Mouse (Mus musculus) megakaryocyte-erythroid progenitor cell, adult 5-6 weeks (primary cell): ENCODE data around the gene Slc7a5. TPM values are rescaled to one million over a fixed set of nuclear protein-coding genes. Genes with fewer than 3 reads are reported as not detected.

ENCODE experiments used
- ATAC-seq: replicated peaks from 2 replicates; pipeline ENCODE4 v1.8.0; 2016; ENCODE audit warnings: mild to moderate bottlenecking, inconsistent platforms; ENCODE audit not compliant: severe bottlenecking, poor library complexity, low FRiP score, low TSS enrichment
- total RNA-seq, 2 experiments: library from RNA; stranded (forward) in 1 of 2; stranded (reverse) in 1 of 2; fragments of 200-1000, 215-1000 nt in 1 of 2; fragments of >200 nt in 1 of 2; fragmentation: Nextera tagmentation in 1 of 2; gene quantifications; 2 replicates each; pipeline ENCODE4 v1.2.3; 2014 to 2017

Gene Slc7a5
- total RNA-seq, 2 experiments from 2014 or later = 43.1 to 90.0 TPM

DNA sequence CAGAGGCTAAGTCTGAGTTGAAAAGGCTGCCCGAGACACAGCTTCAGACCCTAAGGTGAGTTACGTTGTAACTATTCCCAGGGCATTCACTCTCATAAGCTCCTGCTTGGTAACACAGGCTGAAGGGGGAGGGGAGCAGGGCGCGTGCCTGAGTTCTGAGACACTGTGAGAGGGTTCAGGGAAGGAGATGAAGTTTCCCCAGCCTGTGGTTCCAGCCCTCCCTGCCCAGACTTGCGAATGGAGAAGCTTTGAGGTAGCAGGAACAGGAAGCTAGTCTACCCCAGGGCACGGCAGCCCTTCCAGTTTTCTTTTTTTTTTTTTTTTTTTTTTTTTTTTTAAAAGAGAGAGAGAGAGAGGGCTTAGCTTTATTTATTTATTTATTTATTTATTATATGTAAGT, 46.2 kb downstream of the Slc7a5 start:
- no peak for ATAC-seq

DNA sequence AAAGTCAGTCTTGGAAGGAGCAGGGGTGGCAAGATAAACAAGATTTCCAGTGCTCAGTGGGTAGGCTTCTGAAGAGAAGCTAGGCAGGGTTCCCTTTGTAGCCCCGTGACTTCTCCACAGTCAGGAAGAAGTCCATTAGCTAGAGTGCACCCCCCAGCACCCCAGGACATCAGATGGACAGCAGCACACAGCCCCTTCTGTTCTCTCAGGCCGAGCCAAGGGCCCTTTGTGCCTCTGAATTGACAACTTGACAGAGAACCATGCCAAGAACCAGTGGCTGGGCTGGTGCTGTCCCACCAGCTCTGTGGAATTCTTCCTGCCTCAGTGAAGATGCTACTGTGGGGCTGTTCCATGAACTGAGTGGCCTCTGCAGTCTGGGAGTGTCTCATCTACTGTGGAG, 49.7 kb downstream of the Slc7a5 start:
- no peak for ATAC-seq

DNA sequence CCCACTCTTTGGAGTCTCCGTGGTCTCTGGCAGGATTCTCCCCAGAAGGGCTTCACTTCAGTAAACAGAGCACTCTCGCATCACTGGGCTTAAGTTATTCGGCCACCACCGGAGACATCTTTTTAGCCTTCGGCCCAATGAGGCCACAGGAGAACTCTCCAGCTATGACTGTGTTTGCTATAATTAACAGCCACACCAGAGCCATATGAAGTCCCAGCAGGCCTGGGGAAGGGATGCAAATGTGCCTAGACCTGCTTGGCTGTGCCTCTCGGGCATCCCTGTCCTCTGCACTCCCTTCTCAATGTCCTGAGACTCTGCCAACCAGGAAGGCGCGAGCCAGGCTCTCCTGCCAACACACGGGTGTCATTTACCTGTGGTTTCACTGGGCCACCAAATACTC, 50.2 kb downstream of the Slc7a5 start:
- ATAC-seq = no peak

DNA sequence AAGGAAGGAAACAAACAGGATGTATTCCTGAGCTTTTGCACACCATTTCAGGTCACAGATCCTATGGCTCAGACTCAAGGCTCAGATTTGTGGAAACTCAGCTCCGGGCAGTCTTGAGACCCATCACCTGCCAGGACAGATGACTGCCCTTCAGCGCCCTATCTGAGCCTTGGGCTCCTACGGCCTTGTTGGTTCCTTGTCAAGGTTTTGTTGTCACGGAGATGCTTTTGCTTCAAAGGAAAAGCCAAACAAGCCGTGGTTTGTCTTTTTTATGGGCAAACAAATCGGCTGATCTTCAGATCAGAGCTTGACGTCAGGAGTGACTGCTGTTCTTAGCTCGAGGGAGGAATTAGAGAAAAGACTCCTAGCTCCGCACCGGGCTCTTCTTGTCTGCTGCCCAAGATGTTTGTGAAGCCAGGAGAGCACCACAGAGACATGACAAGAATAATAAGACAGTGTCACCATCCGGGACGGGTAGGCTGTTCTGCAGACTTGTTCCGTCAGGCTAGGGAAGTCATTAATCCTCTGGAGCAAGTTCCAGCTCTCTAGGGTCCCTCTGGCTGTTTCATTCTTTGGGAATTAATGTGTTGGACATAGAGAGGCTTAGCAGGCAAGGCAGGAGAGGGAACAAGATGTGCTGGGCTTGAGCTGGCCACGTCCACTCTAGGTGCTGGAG, 51.3 kb downstream of the Slc7a5 start:
- no peak for ATAC-seq

DNA sequence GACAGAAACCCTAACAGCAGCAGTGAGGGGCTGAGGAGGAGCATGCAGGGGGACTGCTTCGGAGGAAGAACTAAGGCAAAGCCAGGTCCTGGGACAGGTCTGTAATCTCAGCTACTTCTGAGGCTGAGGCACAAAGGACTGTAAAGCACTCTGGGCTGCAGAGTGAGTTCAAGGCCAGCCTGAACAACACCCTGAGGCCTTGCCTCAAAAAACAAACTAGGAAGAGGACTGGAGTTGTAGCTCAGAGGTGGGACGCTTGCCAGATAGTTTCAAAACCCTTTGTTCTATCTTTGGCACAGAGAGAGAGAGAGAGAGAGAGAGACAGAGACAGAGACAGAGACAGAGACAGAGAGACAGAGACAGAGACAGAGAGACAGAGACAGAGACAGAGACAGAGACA, 53.9 kb downstream of the Slc7a5 start:
- no peak for ATAC-seq

DNA sequence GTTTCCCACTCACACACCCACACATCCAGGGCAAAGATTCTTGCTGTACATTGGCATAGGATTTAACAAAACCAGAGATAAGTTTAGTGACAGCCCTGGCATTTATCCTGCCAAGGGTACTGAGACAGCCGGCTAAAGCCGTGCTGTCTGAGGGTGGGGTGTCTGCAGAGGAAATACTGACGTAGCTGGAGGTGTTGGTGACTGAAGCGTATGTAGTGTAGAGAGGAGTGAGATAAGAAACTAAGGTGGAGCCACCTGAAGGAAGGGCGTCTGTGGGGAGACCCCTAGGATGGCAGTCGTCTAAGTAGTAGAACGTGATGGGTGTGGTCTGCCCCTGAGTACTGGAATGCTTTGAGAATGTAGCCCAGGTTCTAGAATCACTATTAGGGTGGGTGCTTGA, 55.0 kb downstream of the Slc7a5 start:
- ATAC-seq = no peak

DNA sequence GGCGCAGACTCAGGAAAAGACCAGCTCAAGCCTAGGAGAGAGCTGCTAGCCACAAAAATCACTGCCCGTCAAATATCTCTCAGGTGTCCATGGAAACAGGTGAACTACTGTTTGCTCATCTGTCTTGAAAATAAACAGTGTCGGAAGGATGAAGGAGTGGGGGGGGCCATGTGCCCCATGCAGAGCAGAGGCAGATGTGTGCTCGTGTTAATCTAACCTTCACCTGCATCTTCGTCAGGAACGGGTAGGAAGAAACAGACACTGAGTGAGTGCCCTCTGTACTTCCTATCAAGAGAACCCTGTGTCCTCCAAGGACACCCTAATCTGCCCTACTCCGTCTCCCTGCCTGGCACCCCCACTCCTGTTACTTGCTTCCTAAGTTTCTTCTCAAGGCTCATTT, 55.8 kb downstream of the Slc7a5 start:
- no peak for ATAC-seq

DNA sequence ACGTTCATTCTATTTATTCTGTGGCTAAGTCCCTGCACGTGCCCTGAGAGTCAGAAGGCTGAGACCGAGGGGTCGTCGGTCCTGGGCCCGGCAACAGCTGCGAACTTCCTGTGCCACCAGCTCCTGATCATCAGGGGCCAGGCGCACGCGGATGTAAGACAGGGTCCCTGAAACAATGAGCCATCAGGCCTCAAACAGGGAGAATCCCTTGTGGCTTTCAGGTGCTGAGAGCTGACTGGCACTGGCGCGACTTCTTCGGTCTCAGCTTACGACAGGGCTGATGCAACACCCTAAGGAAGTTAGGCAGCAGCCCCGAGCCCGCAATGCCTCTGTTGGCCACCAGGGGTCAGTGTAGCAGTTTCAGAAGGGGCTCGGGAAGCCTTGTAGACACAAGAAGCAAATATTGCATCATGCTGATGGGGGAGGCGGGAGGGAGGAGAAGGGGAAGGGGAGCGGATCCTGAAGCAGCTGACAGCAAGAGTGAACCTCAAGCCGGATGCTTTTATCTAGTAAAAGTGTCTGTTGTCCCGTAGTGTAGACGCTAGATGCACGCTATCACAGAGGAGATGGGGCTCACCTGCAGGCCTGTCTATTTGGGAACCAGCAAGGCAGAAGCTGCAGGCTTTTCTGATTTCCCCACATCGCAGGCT, 56.5 kb downstream of the Slc7a5 start:
- peak; percentile 82 for ATAC-seq

DNA sequence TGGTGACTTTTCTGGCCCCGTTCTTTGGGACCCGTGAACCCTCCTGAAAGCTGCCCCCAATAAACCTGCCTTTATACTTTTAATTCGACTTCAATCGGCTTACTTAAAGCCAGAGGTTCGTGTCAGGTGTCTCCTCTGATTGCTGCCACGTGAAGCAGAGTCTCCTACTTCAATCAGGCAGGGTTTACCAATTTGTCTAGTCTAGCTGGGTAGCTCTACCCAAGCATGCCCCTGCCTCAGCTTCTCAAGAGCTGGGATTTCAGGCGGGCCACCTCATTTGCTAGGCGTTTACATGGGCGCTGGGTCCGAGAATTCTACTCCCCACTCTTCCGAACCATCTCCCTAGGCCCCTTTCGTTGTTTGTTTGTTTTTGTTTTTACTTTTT, 57.1 kb downstream of the Slc7a5 start:
- no peak for ATAC-seq

DNA sequence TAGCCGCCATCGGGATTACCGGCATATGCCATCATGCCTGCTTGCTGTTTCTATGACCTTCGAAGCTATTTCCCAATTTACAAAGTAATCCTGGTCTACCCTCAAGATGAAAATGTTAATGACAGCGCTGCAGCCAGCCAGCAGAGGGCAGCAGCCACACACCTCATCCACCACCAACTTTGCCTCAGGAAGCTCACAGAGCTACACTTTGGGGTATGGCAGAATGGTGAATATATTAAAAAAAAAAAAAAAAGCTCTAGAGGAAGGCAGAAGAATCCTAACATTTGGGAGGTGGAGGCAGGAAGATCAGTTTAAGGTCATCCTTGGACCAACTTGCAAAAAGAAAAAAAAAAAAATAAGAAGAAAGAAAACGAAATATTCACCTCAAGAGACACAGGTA, 57.5 kb downstream of the Slc7a5 start:
- ATAC-seq = peak; percentile 77

DNA sequence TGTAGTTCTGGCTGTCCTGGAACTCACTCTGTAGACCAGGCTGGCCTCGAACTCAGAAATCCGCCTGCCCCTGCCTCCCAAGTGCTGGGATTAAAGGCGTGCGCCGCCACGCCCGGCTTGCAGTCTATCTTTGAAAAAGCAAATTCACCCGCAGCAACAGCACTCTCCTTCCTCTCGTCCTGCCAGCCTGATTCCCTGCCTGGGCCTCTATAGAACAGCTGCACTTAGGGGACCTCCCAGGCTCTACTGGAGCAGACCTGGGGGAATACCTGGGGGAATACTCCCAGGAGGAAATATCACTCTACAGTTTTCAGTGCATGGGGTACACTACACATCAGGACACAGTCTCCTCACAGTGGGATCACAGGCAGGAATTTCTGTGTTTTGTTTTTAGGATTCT, 58.2 kb downstream of the Slc7a5 start:
- ATAC-seq = no peak

DNA sequence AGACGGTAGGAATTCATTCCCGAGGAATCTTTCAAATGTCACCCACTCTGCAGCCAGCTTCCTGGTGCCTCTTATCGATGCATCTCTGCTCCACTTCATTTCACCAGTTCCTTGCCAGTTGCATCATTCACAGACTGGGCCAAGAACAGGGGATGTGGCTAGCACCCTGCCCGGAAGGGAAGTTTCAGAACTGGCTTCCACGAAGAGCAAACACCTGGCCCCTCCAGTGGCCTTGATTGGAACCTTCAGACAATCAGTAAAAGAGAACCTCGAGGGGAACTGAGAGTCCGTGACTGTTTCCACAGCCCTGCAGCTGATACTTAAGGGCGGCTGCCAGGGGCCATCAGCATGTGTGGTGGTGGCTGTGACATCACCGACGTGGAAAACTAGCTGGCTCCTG, 59.0 kb downstream of the Slc7a5 start:
- no peak for ATAC-seq

DNA sequence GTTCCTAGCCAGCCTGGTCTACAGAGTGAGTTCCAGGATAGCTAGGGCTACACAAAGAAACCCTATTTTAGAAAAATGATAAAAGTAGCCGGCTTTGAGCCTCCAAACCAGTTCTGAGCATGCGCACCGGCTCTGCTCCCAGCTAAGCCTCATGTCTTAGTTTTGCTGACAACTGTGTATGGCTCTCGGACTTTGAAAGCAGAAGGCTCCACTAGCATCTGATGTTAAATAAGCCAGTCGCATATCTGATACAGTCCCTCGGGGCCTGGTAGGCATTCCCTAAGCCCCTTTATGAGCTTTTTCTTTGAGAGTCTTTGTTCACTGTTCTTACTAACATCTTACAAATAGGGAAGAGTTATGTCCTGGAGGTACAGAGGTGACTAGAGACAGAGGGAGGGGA, 59.5 kb downstream of the Slc7a5 start:
- no peak for ATAC-seq

DNA sequence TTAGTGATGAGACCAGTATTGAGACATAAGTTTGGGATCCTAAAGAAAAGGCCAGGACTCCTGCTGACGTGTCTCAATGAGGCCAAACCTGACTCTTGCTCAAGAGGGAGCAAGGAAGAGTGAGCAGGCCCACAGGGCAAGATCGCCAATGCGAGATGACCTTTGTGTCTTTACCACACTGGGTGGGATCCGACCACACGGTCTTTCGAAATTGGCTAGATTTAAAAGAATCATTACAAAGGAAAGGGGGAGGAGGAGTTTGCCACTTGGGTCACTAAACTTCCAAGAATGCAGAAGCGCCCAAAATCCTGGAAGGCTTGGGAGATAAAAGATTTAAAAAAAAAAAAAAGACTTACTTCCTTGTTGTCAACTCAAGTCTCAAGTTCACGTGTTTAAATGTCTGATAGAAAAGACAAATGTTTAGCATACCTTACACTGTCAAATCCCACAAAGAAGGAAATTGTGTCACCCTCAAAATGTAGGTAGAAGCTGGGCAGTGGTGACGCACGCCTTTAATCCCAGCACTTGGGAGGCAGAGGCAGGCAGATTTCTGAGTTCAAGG, 60.2 kb downstream of the Slc7a5 start:
- ATAC-seq = no peak

DNA sequence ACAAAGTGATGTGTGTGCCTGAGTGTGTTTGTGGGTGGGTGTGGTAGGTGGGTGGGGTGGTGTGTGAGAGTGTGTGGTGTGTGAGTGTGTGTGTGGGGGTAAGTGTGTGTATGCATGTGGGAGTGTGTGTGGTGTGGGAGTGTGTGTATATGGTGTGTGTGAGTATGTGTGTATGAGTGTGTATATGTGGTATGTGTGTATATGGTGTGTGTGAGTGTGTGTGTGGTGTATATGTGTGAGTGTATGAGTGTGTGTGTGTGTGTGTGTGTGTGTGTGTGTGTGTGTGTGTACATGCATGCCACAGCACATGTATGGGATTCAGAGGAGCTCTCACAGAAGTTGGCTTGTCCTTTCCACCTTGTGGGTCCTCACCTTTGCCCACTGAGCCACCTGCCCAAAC, 60.7 kb downstream of the Slc7a5 start:
- ATAC-seq = no peak

DNA sequence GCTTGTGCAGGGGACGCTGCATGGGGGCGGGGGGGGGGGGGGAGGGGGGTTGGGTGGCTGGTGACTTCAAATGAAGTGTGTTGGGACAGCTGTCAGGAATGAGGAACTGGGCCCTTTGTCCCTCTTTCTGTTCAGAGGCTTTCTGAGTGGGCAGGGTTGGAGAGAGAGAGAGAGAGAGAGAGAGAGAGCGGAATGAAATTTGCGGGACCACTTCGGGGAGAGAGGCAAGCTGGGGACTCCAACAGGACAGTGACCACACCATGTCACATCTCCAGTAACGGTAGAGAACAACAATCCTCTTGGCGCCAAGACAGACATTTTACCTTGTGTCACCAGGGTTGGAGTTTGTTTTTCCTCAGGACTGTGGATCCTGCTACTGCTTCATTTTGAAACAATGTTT, 62.7 kb downstream of the Slc7a5 start:
- ATAC-seq = no peak

DNA sequence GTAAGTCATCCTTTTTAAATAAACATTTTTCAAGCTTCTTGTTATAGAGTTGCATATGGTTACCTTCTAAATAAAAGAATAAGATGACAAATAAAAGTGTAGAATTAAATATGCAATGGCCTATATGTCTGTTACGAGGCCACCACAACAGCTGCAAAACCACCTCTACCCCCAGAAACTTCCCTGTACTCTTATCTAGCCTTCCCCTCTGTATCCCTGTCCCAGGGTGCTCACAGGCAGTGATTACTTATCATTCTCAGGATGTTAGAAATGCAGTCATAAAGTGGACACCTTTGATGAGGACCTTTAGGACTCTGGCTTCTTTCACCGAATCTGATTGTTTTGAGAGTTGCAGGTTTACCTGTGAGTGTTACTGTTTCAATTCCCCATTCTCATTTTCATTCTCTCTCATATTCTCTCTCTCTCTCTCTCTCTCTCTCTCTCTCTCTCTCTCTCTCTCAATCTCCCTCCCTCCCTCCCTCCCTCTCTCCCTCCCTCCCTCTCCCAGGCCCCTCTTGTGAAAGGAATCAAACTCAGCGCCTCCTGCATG, 64.2 kb downstream of the Slc7a5 start:
- no peak for ATAC-seq

DNA sequence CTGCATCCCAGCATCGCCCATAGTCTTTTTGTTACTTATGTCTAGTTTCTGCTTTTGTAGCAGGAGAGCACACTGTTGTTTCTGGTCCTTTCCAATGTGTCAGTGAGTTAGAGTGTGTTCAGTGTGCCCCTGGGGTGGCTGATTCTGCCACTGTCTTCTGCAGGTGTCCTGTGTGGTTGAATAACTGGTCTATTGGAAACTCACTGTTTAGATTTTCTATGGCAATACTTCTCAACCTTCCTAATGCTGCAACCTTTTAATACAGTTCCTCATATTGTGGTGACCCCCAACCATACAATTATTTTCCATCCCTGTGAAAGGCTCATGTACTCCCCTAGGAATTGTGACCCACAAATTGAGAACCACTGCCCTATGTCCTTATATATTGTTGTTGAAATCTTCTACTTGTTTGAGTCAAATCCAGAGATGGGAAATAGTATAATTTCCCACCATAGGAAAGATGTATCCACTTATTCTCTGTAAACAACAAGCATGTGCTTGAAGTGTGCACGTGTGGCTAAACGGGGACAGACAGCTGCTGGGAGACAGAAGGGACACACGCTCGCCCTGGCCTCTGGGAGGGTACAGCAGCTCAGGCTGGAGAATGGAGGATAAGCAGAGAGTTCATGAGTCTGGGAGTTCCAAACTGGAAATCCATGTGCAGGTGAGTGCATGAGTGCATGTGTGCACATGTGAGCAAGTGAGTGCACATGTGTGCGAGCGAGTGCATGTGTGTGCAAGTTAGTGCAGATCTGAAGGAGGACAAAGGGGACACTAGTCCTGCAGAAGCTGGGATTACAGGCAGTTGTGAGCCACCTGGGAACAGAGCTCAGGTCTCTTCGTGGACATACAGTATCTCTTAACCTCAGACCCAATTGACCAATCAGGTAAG, 65.2 kb downstream of the Slc7a5 start:
- no peak for ATAC-seq

DNA sequence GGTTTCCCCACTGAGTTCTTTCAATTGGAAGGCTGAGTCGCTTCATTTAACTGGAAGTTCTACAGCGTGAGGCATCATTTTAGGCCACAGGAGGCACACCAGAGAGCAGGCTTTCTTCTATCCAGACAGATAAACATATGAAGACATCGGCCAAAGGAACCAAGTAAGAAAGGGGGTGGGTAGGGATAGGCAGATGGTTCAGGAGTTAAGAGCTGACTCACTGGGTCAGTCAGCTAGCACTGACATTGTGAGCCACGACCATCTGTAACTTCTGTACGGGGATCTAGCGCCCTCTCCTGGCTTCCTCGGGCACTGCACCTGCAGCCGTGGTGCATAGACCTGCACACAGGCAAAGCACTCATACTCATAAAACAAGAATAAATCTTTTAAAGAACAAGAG, 66.3 kb downstream of the Slc7a5 start:
- ATAC-seq = peak; percentile 92

DNA sequence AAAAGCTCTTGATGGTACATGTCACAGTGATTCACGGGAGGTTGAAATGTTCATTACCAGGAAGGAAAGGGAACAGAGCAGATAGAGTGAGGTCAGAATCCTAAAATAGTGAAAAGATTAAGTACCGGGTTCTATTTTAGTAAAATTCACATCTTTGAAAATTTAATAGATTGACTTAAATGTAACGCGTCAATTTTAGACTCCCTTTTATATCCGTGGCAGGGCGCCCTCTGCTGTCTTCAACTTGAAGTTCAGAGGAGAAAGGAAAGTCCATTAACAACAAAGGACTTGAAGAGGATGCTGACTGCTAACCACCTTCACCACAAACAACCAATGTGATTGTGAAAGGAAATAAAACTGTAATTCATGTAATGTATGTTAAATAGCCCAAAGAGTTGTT, 75.0 kb downstream of the Slc7a5 start:
- peak; percentile 75 for ATAC-seq
